Mouse (Mus musculus) embryonic fibroblast, embryonic 13.5 days (primary cell): ENCODE data around the gene Vtcn1.

Experiments used
- CTCF ChIP-seq: IDR thresholded peaks from 2 replicates; pipeline ENCODE4 v1.5.1; 2011; ENCODE audit warnings: mild to moderate bottlenecking, control low read depth, low read length, moderate library complexity, borderline replicate concordance; ENCODE audit not compliant: insufficient read depth
- POLR2A ChIP-seq: IDR thresholded peaks from 2 replicates; pipeline ENCODE4 v1.6.1; 2011; ENCODE audit warnings: low read depth, mild to moderate bottlenecking, control low read depth, low read length, moderate library complexity

GRCm38 (mm10) chr3:100881843-100882634, 56.8 kb downstream of the Vtcn1 start:
- no peak for TF ChIP-seq POLR2A
- TF ChIP-seq CTCF, result no peak
